Mouse (Mus musculus): ENCODE measurements around the gene Filip1. TPM values are rescaled to one million over a fixed set of nuclear protein-coding genes. Genes with fewer than 3 reads are reported as not detected.
A peak's percentile ranks its signal among the peaks of the same experiment; 100 is the strongest.

Filip1 gene
- polyA plus RNA-seq, 1 experiment: 9.4 TPM

- H3K4me3 ChIP-seq (replicated peaks; ENCODE audit: extremely low read depth, low read depth, low read length): no peak overlapping the region
- peaks cover 3% of the 10 kb centered on the region for H3K4me1 ChIP-seq (ENCODE audit: control insufficient read depth, insufficient read depth, low read length)
- no peak for DNase-seq
- TF ChIP-seq CTCF (IDR thresholded peaks at IDR 0.05; ENCODE audit: insufficient read depth, low read length): peak; percentile 36; the same call in 1 of the 2 replicates
- TF ChIP-seq POLR2A (IDR thresholded peaks at IDR 0.05; ENCODE audit: borderline replicate concordance, extremely low read depth, low read depth, low read length): no peak
- 47% methylated on average over 12 of the region's 12 CpGs for WGBS
Measured at GRCm38 (mm10) chr9:79806317-79807075, 206.2 kb downstream of the Filip1 start.

- WGBS: 90% methylated on average over 10 of the region's 10 CpGs
- no peak for DNase-seq
- no peak overlapping the region for H3K4me3 ChIP-seq (replicated peaks; ENCODE audit: extremely low read depth, low read depth, low read length)
- TF ChIP-seq POLR2A (IDR thresholded peaks at IDR 0.05; ENCODE audit: borderline replicate concordance, extremely low read depth, low read depth, low read length) (no peak), CTCF (IDR thresholded peaks at IDR 0.05; ENCODE audit: insufficient read depth, low read length) (no peak)
- peaks cover 3% of the 10 kb centered on the region for H3K4me1 ChIP-seq (ENCODE audit: control insufficient read depth, insufficient read depth, low read length)
Measured at GRCm38 (mm10) chr9:79805426-79805825, 207.2 kb downstream of the Filip1 start.

GRCm38 (mm10) chr9:79796461-79797135 lies 216.1 kb downstream of the Filip1 start:
- TF ChIP-seq CTCF (IDR thresholded peaks at IDR 0.05; ENCODE audit: insufficient read depth, low read length) (no peak), POLR2A (IDR thresholded peaks at IDR 0.05; ENCODE audit: borderline replicate concordance, extremely low read depth, low read depth, low read length) (no peak)
- no peaks in the 10 kb centered on the region for H3K4me1 ChIP-seq (ENCODE audit: control insufficient read depth, insufficient read depth, low read length)
- no peak for DNase-seq
- 43% methylated on average over 7 of the region's 7 CpGs for WGBS
- no peak overlapping the region for H3K4me3 ChIP-seq (replicated peaks; ENCODE audit: extremely low read depth, low read depth, low read length)

GRCm38 (mm10) chr9:79795076-79795475 lies 217.6 kb downstream of the Filip1 start:
- whole genome bisulfite sequencing: 60% methylated on average over 1 of the region's 1 CpGs
- DNase-seq: no peak

GRCm38 (mm10) chr9:79792841-79793835 lies 219.5 kb downstream of the Filip1 start, which contains the start of gene Tmem30a:
Gene Tmem30a, minus strand, starts transcription at chr9:79793507.
- peaks cover 6% of the 10 kb centered on the region; the same call in 1 of the 2 replicates for H3K4me1 ChIP-seq (ENCODE audit: control insufficient read depth, insufficient read depth, low read length)
- under 1% methylated on average over 91 of the region's 91 CpGs for WGBS
- peak within 1 kb of the TSS; percentile 99 for H3K4me3 ChIP-seq (replicated peaks; ENCODE audit: extremely low read depth, low read depth, low read length)
- peak; percentile 90 for DNase-seq
- TF ChIP-seq CTCF (IDR thresholded peaks at IDR 0.05; ENCODE audit: insufficient read depth, low read length) (no peak), POLR2A (IDR thresholded peaks at IDR 0.05; ENCODE audit: borderline replicate concordance, extremely low read depth, low read depth, low read length) (peak; percentile 98)

More at GRCm38 (mm10) chr9:79795076-79795475, 217.6 kb downstream of the Filip1 start:
- Histone ChIP-seq H3K4me3 (replicated peaks; ENCODE audit: extremely low read depth, low read depth, low read length) (no peak overlapping the region), H3K4me1 (ENCODE audit: control insufficient read depth, insufficient read depth, low read length) (peaks cover 1% of the 10 kb centered on the region; the same call in 1 of the 2 replicates)
- TF ChIP-seq POLR2A (IDR thresholded peaks at IDR 0.05; ENCODE audit: borderline replicate concordance, extremely low read depth, low read depth, low read length) (no peak), CTCF (IDR thresholded peaks at IDR 0.05; ENCODE audit: insufficient read depth, low read length) (no peak)

GRCm38 (mm10) chr9:79785794-79786085 lies 226.9 kb downstream of the Filip1 start:
- TF ChIP-seq CTCF (IDR thresholded peaks at IDR 0.05; ENCODE audit: insufficient read depth, low read length): no peak
- no peak for TF ChIP-seq POLR2A (IDR thresholded peaks at IDR 0.05; ENCODE audit: borderline replicate concordance, extremely low read depth, low read depth, low read length)
- H3K4me3 ChIP-seq (replicated peaks; ENCODE audit: extremely low read depth, low read depth, low read length): no peak overlapping the region
- 46% methylated on average over 2 of the region's 2 CpGs for WGBS
- DNase-seq: no peak
- peaks cover 16% of the 10 kb centered on the region for H3K4me1 ChIP-seq (ENCODE audit: control insufficient read depth, insufficient read depth, low read length)

- WGBS: 70% methylated on average over 2 of the region's 2 CpGs
- H3K4me1 ChIP-seq (ENCODE audit: control insufficient read depth, insufficient read depth, low read length): peaks cover 16% of the 10 kb centered on the region
- no peak for DNase-seq
Measured at GRCm38 (mm10) chr9:79784934-79785793, 227.5 kb downstream of the Filip1 start.

GRCm38 (mm10) chr9:79784439-79784838 lies 228.2 kb downstream of the Filip1 start:
- DNase-seq: no peak
- peaks cover 13% of the 10 kb centered on the region for H3K4me1 ChIP-seq (ENCODE audit: control insufficient read depth, insufficient read depth, low read length)
- WGBS: 66% methylated on average over 3 of the region's 3 CpGs
- TF ChIP-seq CTCF (IDR thresholded peaks at IDR 0.05; ENCODE audit: insufficient read depth, low read length) (no peak), POLR2A (IDR thresholded peaks at IDR 0.05; ENCODE audit: borderline replicate concordance, extremely low read depth, low read depth, low read length) (no peak)
- H3K4me3 ChIP-seq (replicated peaks; ENCODE audit: extremely low read depth, low read depth, low read length): no peak overlapping the region

More at GRCm38 (mm10) chr9:79784934-79785793, 227.5 kb downstream of the Filip1 start:
- no peak for TF ChIP-seq POLR2A (IDR thresholded peaks at IDR 0.05; ENCODE audit: borderline replicate concordance, extremely low read depth, low read depth, low read length)
- TF ChIP-seq CTCF (IDR thresholded peaks at IDR 0.05; ENCODE audit: insufficient read depth, low read length): no peak
- H3K4me3 ChIP-seq (replicated peaks; ENCODE audit: extremely low read depth, low read depth, low read length): no peak overlapping the region
